9 mouse cellular contexts compared by ENCODE assay signal in the genomic region with DNA sequence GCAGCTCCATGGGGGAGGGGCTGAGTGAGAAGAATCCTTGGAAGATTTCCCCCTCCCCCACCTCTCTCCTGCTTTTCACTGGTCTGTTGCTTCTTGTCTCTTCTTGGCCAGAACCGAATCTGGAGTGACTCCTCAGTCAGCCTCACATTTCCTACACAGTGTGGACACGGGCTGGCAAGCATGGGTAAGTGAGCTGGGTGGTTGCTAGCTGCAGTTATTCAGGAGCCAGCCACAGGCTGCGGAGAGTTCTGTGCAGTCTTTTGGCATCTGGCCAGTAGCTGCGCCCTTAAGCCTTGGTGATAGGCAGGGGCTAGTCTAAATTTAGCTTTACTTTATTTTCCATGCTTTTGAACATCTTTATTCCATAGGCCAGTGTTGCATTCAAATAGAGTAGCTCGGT. TPM values are rescaled to one million over a fixed set of nuclear protein-coding genes. Genes with fewer than 3 reads are reported as not detected.
A peak's percentile ranks its signal among the peaks of the same experiment; 100 is the strongest.
DNase-seq lines count a peak whose midpoint lies in the region; ATAC-seq lines count a peak whose summit lies in the region.
"Had no signal": no experiment of that assay in that cellular context is flagged by ENCODE, and none has a peak within 500 bp of the region (broad histone marks: within the 10 kb centered on the region; RNA-seq: fewer than 3 reads in every experiment).

No protein-coding gene starts in this region.

- peaks cover 5% of the 10 kb centered on the region; the same call in 1 of the 2 replicates for H3K9me3 ChIP-seq in hindbrain, embryonic 14.5 days (ENCODE audit: control insufficient read depth, low read length)
- no peaks in the 10 kb centered on the region; the same call in 1 of the 2 replicates for H3K9me3 ChIP-seq in hindbrain, embryonic 11.5 days (ENCODE audit: control insufficient read depth, low read length)
- H3K9me3 ChIP-seq: limb, embryonic 13.5 days had no signal

- 43% methylated on average over 5 of the region's 5 CpGs for WGBS in hindbrain, embryonic 14.5 days
- WGBS in hindbrain, embryonic 11.5 days = 62% methylated on average over 5 of the region's 5 CpGs

- intact Hi-C loops in heart, postnatal 14 days (cut with DNase I) = no loop called here

- no peak overlapping the region for H3K4me2 ChIP-seq in hindbrain, embryonic 14.5 days (replicated peaks)
- no peak overlapping the region for H3K4me2 ChIP-seq in hindbrain, embryonic 11.5 days (replicated peaks; ENCODE audit: low read depth, low read length)
- H3K4me2 ChIP-seq: limb, embryonic 13.5 days had no signal

- no peaks in the 10 kb centered on the region for H3K36me3 ChIP-seq in hindbrain, embryonic 14.5 days (replicated peaks; ENCODE audit: control insufficient read depth, insufficient read depth)
- H3K36me3 ChIP-seq in hindbrain, embryonic 11.5 days (ENCODE audit: control insufficient read depth, insufficient read depth, low read length) = no peaks in the 10 kb centered on the region
- H3K36me3 ChIP-seq: limb, embryonic 13.5 days had no signal

- H3K9ac ChIP-seq in hindbrain, embryonic 14.5 days = no peak overlapping the region
- no peak overlapping the region for H3K9ac ChIP-seq in hindbrain, embryonic 11.5 days (ENCODE audit: low read depth, low read length)
- H3K9ac ChIP-seq: limb, embryonic 13.5 days had no signal

- ATAC-seq in hindbrain, embryonic 14.5 days (ENCODE audit: low FRiP score) = peak; percentile 66; the same call in 1 of the 2 replicates
- no peak for ATAC-seq in hindbrain, embryonic 11.5 days (ENCODE audit: low FRiP score)

- no peak overlapping the region for H3K4me3 ChIP-seq in hindbrain, embryonic 14.5 days (replicated peaks; ENCODE audit: low read length)
- no peak overlapping the region for H3K4me3 ChIP-seq in hindbrain, embryonic 11.5 days (ENCODE audit: low read depth, low read length)
- H3K4me3 ChIP-seq: limb, embryonic 13.5 days had no signal

- peak; percentile 55 for DNase-seq in hindbrain, embryonic 14.5 days (ENCODE audit: low spot score)
- DNase-seq in hindbrain, embryonic 11.5 days (ENCODE audit: low spot score) = no peak
- peak; percentile 58 for DNase-seq in right cerebral cortex, postnatal 4 days
- DNase-seq in right cerebral cortex, postnatal 36 days (ENCODE audit: low spot score in 2 of 2) = no peak
- DNase-seq in heart, postnatal 14 days = peak; percentile 10 to 29
- DNase-seq in spleen, adult 12 weeks (ENCODE audit: low spot score) = no peak
- no peak for DNase-seq in c-Kit-positive CD71-positive TER-119-positive erythroid progenitor cells, embryonic 14.5 days (ENCODE audit: low spot score)

- H3K27me3 ChIP-seq in hindbrain, embryonic 14.5 days (ENCODE audit: control insufficient read depth, insufficient read depth, low read length) = no peaks in the 10 kb centered on the region
- H3K27me3 ChIP-seq in hindbrain, embryonic 11.5 days (ENCODE audit: control insufficient read depth, insufficient read depth, low read length) = no peaks in the 10 kb centered on the region
- H3K27me3 ChIP-seq: limb, embryonic 13.5 days had no signal

- no peaks in the 10 kb centered on the region for H3K4me1 ChIP-seq in hindbrain, embryonic 14.5 days (replicated peaks; ENCODE audit: control insufficient read depth, insufficient read depth, low read length)
- H3K4me1 ChIP-seq in hindbrain, embryonic 11.5 days (replicated peaks; ENCODE audit: control insufficient read depth, insufficient read depth, low read length) = no peaks in the 10 kb centered on the region

- H3K27ac ChIP-seq in hindbrain, embryonic 14.5 days = no peak overlapping the region
- no peak overlapping the region for H3K27ac ChIP-seq in hindbrain, embryonic 11.5 days (ENCODE audit: low read depth, low read length)
- H3K27ac ChIP-seq: limb, embryonic 13.5 days had no signal

RNA-seq across cellular contexts. Expression of a gene that starts 18.2 kb away (rescaled TPM):
- polyA plus RNA-seq in hindbrain, embryonic 14.5 days (2014; fragmentation: Nextera tagmentation; extraction: Ambion mirVana) = 12.5 and 17.9 TPM in 2 replicates
- polyA plus RNA-seq in hindbrain, embryonic 11.5 days (2014; fragmentation: Nextera tagmentation; extraction: Ambion mirVana) = 4.5 and 5.7 TPM in 2 replicates
- total RNA-seq in heart, postnatal 14 days (2021) = 10 to 100 TPM; 36.8 to 41.8 TPM

RNA-seq across cellular contexts. Expression of a gene that starts 31.5 kb away (rescaled TPM):
- polyA plus RNA-seq in hindbrain, embryonic 14.5 days (2014; fragmentation: Nextera tagmentation; extraction: Ambion mirVana) = 0.35 and 0.38 TPM in 2 replicates
- 0.27 and 0.31 TPM in 2 replicates for polyA plus RNA-seq in hindbrain, embryonic 11.5 days (2014; fragmentation: Nextera tagmentation; extraction: Ambion mirVana)
- total RNA-seq in heart, postnatal 14 days (2021) = not detected
- total RNA-seq: hematopoietic stem cell, adult 5-6 weeks had no signal
- polyA plus RNA-seq: limb, embryonic 13.5 days had no signal

Comparison
In these comparisons a context has a peak if more than half of its experiments do, and no peak if none do; other contexts are left out.
1. DNase-seq: peak in hindbrain, embryonic 14.5 days (single experiment), right cerebral cortex, postnatal 4 days (single experiment) and heart, postnatal 14 days (2 of 2); none in hindbrain, embryonic 11.5 days (single experiment), right cerebral cortex, postnatal 36 days (0 of 2), spleen, adult 12 weeks (single experiment) and c-Kit-positive CD71-positive TER-119-positive erythroid progenitor cells, embryonic 14.5 days (single experiment).